Mouse (Mus musculus) limb, embryonic 12.5 days (tissue): Measurements from ENCODE around the gene Btbd3. TPM values are rescaled to one million over a fixed set of nuclear protein-coding genes. Genes with fewer than 3 reads are reported as not detected.
"Not testable (repeated sequence)": the region's sequence is repeated elsewhere in the genome, so short reads cannot be mapped to it uniquely, and the experiment has no call there.

Experiments used
- ATAC-seq: fragments of 200-750 bp; cut with Nextera tagmentation; 2 replicates; pipeline ENCODE4 v1.8.0; 2017; ENCODE audit warnings: low read depth, moderate TSS enrichment; ENCODE audit not compliant: insufficient number of reproducible peaks, insufficient read depth, low FRiP score, low TSS enrichment
- H3K27ac ChIP-seq: fragments of 300-500 bp; sonication (generic); 2 replicates; pipeline ENCODE4 v1.5.1; 2016; ENCODE audit warnings: mild to moderate bottlenecking, moderate library complexity
- H3K27me3 ChIP-seq: fragments of 300-500 bp; sonication (generic); 2 replicates; pipeline ENCODE4 v1.6.1; 2016; ENCODE audit warnings: mild to moderate bottlenecking, moderate library complexity
- H3K36me3 ChIP-seq: fragments of 300-500 bp; sonication (generic); 2 replicates; pipeline ENCODE4 v1.6.1; 2016; ENCODE audit warnings: mild to moderate bottlenecking, moderate library complexity
- H3K4me1 ChIP-seq: fragments of 300-500 bp; sonication (generic); replicated peaks from 2 replicates; pipeline ENCODE4 v1.6.1; 2016
- H3K4me2 ChIP-seq: fragments of 300-500 bp; sonication (generic); 2 replicates; pipeline ENCODE4 v1.6.1; 2016; ENCODE audit warnings: mild to moderate bottlenecking, moderate library complexity
- H3K4me3 ChIP-seq: fragments of 300-500 bp; sonication (generic); replicated peaks from 2 replicates; pipeline ENCODE4 v1.5.1; 2016; ENCODE audit warnings: mild to moderate bottlenecking
- H3K9ac ChIP-seq: fragments of 300-500 bp; sonication (generic); replicated peaks from 2 replicates; pipeline ENCODE4 v1.6.1; 2016; ENCODE audit warnings: mild to moderate bottlenecking, moderate library complexity
- H3K9me3 ChIP-seq: fragments of 300-500 bp; sonication (generic); 2 replicates; pipeline ENCODE4 v1.6.1; 2016; ENCODE audit warnings: mild to moderate bottlenecking, moderate library complexity
- WGBS: fragments of 180-500 bp; shearing (Covaris S2); methylation state at CpG from one replicate; pipeline ENCODE4 v1.1.7; 2016; 5-methylcytosine and 5-hydroxymethylcytosine counted together
- polyA plus RNA-seq: library from polyadenylated mRNA; unstranded; fragments of >200 nt; fragmentation: Nextera tagmentation; extraction: Ambion mirVana; gene quantifications from 2 replicates; pipeline ENCODE4 v1.2.1, GENCODE M21; 2016

Gene Btbd3
- polyA plus RNA-seq, 1 experiment from 2014 or later = 16.2 TPM

DNA sequence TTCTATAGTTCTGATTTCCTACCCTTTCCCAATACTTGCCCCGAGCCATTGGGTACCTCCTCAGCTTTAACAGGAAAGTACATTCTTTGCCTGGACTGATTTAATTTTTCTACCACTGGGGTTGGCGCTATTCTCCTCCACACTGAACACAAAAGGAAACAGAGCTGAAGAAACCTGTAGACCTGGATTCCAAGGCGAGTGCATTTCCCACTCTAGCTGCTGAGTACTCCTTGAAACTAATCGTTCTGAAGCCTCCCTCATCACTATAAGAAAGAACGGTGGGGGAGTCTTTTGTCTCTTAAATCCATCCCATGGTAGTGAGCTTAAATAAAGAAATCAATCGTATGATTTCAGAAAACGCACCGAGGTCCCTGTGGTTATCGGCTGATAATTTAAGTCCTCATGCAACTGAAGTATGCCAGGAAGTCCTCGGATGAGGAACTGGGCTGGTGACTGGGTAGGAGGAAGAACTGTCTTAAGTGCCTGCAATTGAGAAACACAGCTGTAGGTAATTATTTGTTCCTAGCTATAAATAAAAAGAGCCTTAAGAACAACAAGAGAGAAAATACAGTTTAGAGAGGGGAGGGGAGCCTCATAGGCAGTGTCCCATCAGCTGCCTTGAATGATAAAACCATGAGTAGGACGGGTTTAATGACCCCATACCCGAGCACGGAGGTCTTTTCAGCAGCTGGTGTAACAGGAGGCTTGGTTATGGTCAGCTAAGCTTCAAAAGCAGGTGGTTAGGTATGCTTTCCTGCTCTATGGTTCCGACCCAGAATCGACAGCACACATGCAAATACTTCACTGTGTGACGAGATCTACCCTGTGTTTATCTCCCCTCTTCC lies 66.1 kb downstream of the Btbd3 start:
- no peaks in the 10 kb centered on the region for H3K9me3 ChIP-seq
- no peak overlapping the region for H3K9ac ChIP-seq
- WGBS = 69% methylated on average over 16 of the region's 16 CpGs
- peaks cover 10% of the 10 kb centered on the region; the same call in 1 of the 2 replicates for H3K4me1 ChIP-seq
- no peak for ATAC-seq
- no peak overlapping the region for H3K27ac ChIP-seq
- H3K36me3 ChIP-seq = no peaks in the 10 kb centered on the region
- H3K4me3 ChIP-seq = no peak overlapping the region
- H3K27me3 ChIP-seq = no peaks in the 10 kb centered on the region
- no peak overlapping the region for H3K4me2 ChIP-seq

DNA sequence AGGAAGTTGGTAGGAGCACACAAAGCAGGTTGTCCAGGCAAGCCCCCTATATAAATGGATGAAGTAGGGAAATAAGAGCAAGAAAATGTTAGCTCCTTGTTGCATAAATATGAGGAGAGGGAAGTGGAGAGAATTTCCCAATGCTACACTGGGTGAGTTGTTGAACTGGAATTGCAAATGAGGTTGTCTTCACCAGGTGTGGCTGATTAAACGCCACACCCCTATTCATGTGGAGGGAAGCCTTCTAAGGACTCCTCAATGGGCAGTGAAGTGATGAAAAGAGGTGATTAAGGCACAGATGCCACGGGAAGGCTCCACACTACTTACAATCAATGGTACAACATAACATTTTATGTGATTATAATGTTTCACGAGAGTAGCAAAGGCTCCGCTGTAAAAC lies 70.0 kb downstream of the Btbd3 start:
- peaks cover 10% of the 10 kb centered on the region; the same call in 1 of the 2 replicates for H3K4me1 ChIP-seq
- no peaks in the 10 kb centered on the region; the same call in 1 of the 2 replicates for H3K27me3 ChIP-seq
- H3K4me2 ChIP-seq = no peak overlapping the region
- no peaks in the 10 kb centered on the region for H3K36me3 ChIP-seq
- WGBS = 48% methylated on average over 4 of the region's 4 CpGs
- H3K27ac ChIP-seq = no peak overlapping the region
- no peaks in the 10 kb centered on the region for H3K9me3 ChIP-seq
- no peak for ATAC-seq
- H3K9ac ChIP-seq = no peak overlapping the region
- H3K4me3 ChIP-seq = no peak overlapping the region

GRCm38 (mm10) chr2:138334198-138334597 lies 77.8 kb downstream of the Btbd3 start:
- not testable (repeated sequence) for H3K9me3 ChIP-seq, H3K9ac ChIP-seq, H3K27ac ChIP-seq, H3K4me2 ChIP-seq, H3K4me1 ChIP-seq, H3K27me3 ChIP-seq, H3K4me3 ChIP-seq, H3K36me3 ChIP-seq, ATAC-seq
- 72% methylated on average over 2 of the region's 2 CpGs for WGBS

DNA sequence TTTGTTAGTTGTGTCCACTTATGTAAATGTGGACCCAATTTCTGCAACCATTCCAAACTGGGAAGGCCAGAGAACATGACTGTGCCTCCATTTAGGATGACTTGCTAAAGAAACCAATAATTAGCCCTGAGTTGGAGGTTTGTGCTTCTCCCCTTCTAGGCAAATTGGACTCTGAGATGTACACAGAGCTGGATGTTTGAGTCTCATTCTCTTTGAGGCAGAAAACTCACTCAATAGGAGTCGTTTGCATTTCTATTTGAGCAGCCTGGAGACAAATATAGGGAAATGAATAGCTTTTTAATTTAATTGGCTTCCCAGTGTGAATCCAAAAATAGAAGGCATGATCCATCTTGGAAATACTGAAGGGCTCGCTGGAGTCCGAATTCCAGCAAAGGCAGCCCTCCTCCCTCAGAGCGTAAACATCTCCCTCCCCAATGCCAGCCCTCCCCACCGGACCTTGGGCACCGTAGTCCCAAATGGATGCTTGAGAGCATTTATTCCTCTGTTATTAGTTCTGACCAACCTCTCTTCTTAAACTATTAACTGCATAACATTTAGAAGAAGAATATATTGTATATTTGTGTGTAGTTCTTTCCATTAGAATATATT lies 81.6 kb downstream of the Btbd3 start:
- Histone ChIP-seq H3K9me3 (no peaks in the 10 kb centered on the region), H3K36me3 (no peaks in the 10 kb centered on the region), H3K9ac (no peak overlapping the region), H3K4me1 (0 out of 2 replicates have a peak, but pooled peaks cover 4% of the 10 kb centered on the region), H3K27ac (no peak overlapping the region), H3K4me3 (no peak overlapping the region), H3K27me3 (no peaks in the 10 kb centered on the region), H3K4me2 (no peak overlapping the region)
- ATAC-seq = no peak
- 80% methylated on average over 6 of the region's 6 CpGs for WGBS

GRCm38 (mm10) chr2:138338524-138338923 lies 82.2 kb downstream of the Btbd3 start:
- H3K36me3 ChIP-seq = no peaks in the 10 kb centered on the region
- H3K4me2 ChIP-seq = no peak overlapping the region
- WGBS = 68% methylated on average over 1 of the region's 1 CpGs
- H3K4me1 ChIP-seq = 0 out of 2 replicates have a peak, but pooled peaks cover 4% of the 10 kb centered on the region
- H3K9ac ChIP-seq = no peak overlapping the region
- H3K4me3 ChIP-seq = no peak overlapping the region
- no peaks in the 10 kb centered on the region for H3K9me3 ChIP-seq
- no peak for ATAC-seq
- no peaks in the 10 kb centered on the region for H3K27me3 ChIP-seq
- no peak overlapping the region for H3K27ac ChIP-seq

DNA sequence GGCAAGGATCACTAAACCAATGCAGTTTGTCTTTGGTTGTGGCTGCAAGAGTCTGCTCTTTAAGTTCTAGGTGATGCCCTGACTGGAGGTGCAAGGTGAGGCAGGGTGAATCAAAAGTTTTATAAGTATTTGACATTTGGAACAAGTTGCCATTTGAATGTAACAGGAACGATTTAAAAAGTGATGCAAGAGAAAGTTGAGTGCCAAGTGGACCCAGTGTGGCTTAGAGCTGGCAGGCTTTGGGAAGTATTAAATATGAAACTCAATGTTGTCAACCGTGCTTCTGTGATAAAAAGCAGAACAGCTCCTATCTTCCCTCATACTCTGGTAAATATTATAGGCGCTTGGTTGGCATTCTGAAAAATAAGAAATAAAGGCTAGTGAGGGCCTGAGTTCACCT lies 99.0 kb downstream of the Btbd3 start:
- H3K27ac ChIP-seq = no peak overlapping the region
- no peak for ATAC-seq

DNA sequence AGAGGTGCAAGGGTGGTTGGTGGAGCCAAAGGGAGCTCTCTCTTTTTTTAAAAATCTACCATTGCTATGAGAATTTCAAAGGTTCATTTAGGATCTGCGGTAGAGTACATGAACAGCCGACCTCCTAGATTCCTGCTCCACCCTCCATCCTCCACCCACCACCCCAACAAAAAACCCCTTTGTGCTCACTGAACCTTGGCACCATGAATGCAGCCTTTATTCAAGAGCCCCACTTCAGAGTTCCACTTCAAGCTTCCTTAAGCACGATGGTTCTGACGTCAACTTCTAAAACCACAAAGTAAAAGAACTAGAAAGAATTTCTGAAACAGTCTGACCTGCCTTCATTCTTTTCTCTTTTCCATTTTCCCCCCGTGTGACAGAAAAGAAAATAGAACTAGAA lies 106.1 kb downstream of the Btbd3 start:
- H3K36me3 ChIP-seq = no peaks in the 10 kb centered on the region
- 69% methylated on average over 5 of the region's 5 CpGs for WGBS
- peak overlapping the region; percentile 82 for H3K27ac ChIP-seq
- ATAC-seq = 0 out of 2 replicates have a peak, but pooled peaks have one; percentile 70
- H3K9me3 ChIP-seq = no peaks in the 10 kb centered on the region
- H3K4me3 ChIP-seq = no peak overlapping the region
- peaks cover 6% of the 10 kb centered on the region; the same call in 1 of the 2 replicates for H3K4me1 ChIP-seq
- H3K27me3 ChIP-seq = no peaks in the 10 kb centered on the region
- no peak overlapping the region for H3K4me2 ChIP-seq
- no peak overlapping the region for H3K9ac ChIP-seq

More for the DNA sequence above, 99.0 kb downstream of the Btbd3 start:
- H3K9ac ChIP-seq = no peak overlapping the region
- H3K4me3 ChIP-seq = no peak overlapping the region
- H3K9me3 ChIP-seq = no peaks in the 10 kb centered on the region
- no peaks in the 10 kb centered on the region for H3K36me3 ChIP-seq
- no peaks in the 10 kb centered on the region for H3K27me3 ChIP-seq
- 0 out of 2 replicates have a peak, but pooled peaks cover 4% of the 10 kb centered on the region for H3K4me1 ChIP-seq
- H3K4me2 ChIP-seq = no peak overlapping the region
- WGBS = 90% methylated on average over 3 of the region's 3 CpGs

GRCm38 (mm10) chr2:138365391-138365790 lies 109.0 kb downstream of the Btbd3 start:
- H3K36me3 ChIP-seq = no peaks in the 10 kb centered on the region
- no peaks in the 10 kb centered on the region for H3K9me3 ChIP-seq
- H3K27ac ChIP-seq = no peak overlapping the region
- WGBS = 88% methylated on average over 4 of the region's 4 CpGs
- ATAC-seq = no peak
- no peak overlapping the region for H3K4me3 ChIP-seq
- peaks cover 15% of the 10 kb centered on the region; the same call in 1 of the 2 replicates for H3K4me1 ChIP-seq
- H3K4me2 ChIP-seq = no peak overlapping the region
- no peak overlapping the region for H3K9ac ChIP-seq
- H3K27me3 ChIP-seq = no peaks in the 10 kb centered on the region

GRCm38 (mm10) chr2:138374556-138374955 lies 118.2 kb downstream of the Btbd3 start:
- no peak for ATAC-seq
- Histone ChIP-seq H3K4me1 (no peaks in the 10 kb centered on the region), H3K4me2 (no peak overlapping the region), H3K9ac (no peak overlapping the region), H3K9me3 (no peaks in the 10 kb centered on the region), H3K36me3 (no peaks in the 10 kb centered on the region), H3K4me3 (no peak overlapping the region), H3K27me3 (no peaks in the 10 kb centered on the region), H3K27ac (no peak overlapping the region)
- 92% methylated on average over 5 of the region's 5 CpGs for WGBS

- no peaks in the 10 kb centered on the region for H3K36me3 ChIP-seq
- no peaks in the 10 kb centered on the region for H3K9me3 ChIP-seq
- H3K4me2 ChIP-seq = no peak overlapping the region
- H3K9ac ChIP-seq = no peak overlapping the region
- ATAC-seq = no peak
- H3K4me3 ChIP-seq = no peak overlapping the region
- H3K27ac ChIP-seq = no peak overlapping the region
- no peaks in the 10 kb centered on the region for H3K4me1 ChIP-seq
- no peaks in the 10 kb centered on the region for H3K27me3 ChIP-seq
Observed at GRCm38 (mm10) chr2:138378855-138379254, 122.5 kb downstream of the Btbd3 start.

- Histone ChIP-seq H3K27me3 (no peaks in the 10 kb centered on the region), H3K4me1 (peaks cover 8% of the 10 kb centered on the region; the same call in 1 of the 2 replicates), H3K4me3 (no peak overlapping the region), H3K27ac (no peak overlapping the region), H3K36me3 (no peaks in the 10 kb centered on the region), H3K9ac (no peak overlapping the region), H3K4me2 (no peak overlapping the region), H3K9me3 (no peaks in the 10 kb centered on the region)
- ATAC-seq = no peak
- WGBS = 70% methylated on average over 2 of the region's 2 CpGs
Observed at GRCm38 (mm10) chr2:138384762-138385161, 128.4 kb downstream of the Btbd3 start.
